Mouse (Mus musculus) small intestine, adult 2 months (tissue): ENCODE measurements around the gene Ncbp3.
A peak's percentile ranks its signal among the peaks of the same experiment; 100 is the strongest.

Experiments
- CTCF ChIP-seq: fragments of 200-500 bp; IDR thresholded peaks from 2 replicates; pipeline ENCODE4 v1.5.1; 2012; ENCODE audit warnings: low read depth, mild to moderate bottlenecking, control low read depth, inconsistent platforms, low read length, moderate library complexity, mixed read lengths; ENCODE audit not compliant: insufficient replicate concordance, insufficient read length; ENCODE audit errors: extremely low read depth
- POLR2A ChIP-seq: fragments of 200-500 bp; IDR thresholded peaks from 2 replicates; pipeline ENCODE4 v1.6.1; 2012; ENCODE audit warnings: low read depth, mild to moderate bottlenecking, control low read depth, inconsistent platforms, low read length, moderate library complexity

- TF ChIP-seq CTCF (no peak), POLR2A (0 out of 2 replicates have a peak, but pooled peaks have one; percentile 20)
Measured at GRCm38 (mm10) chr11:73019147-73019795, 28.3 kb upstream of the Ncbp3 start.
